Mouse (Mus musculus): Measurements from ENCODE around the gene Ceacam3. TPM values are rescaled to one million over a fixed set of nuclear protein-coding genes. Genes with fewer than 3 reads are reported as not detected.

Gene Ceacam3
- polyA plus RNA-seq (2017; shearing (Covaris generic)) = not detected

GRCm38 (mm10) chr7:17149931-17150330 is at the start of gene Ceacam3:
Gene Ceacam3 (plus strand): TSS chr7:17150282.

GRCm38 (mm10) chr7:17203177-17203576 is 53.1 kb downstream of the Ceacam3 start, which contains the start of gene Psg29:
Gene Psg29 (plus strand): TSS chr7:17203477.

Other genes with a start within 250 kb of the Ceacam3 start
- gene Ptgir, start 243.8 kb upstream of the Ceacam3 start, polyA plus RNA-seq (2017; shearing (Covaris generic)) = 7.3 TPM
- 73.4 TPM for gene Calm3, start 226.2 kb upstream of the Ceacam3 start, polyA plus RNA-seq (2017; shearing (Covaris generic))
- not detected for gene Pnmal2, start 205.6 kb upstream of the Ceacam3 start, polyA plus RNA-seq (2017; shearing (Covaris generic))
- not detected for gene Pnmal1, start 190.6 kb upstream of the Ceacam3 start, polyA plus RNA-seq (2017; shearing (Covaris generic))
- 4.1 TPM for gene Gm42372, start 167.2 kb upstream of the Ceacam3 start, polyA plus RNA-seq (2017; shearing (Covaris generic))
- 0.05 TPM for gene Ccdc8, start 157.6 kb upstream of the Ceacam3 start, polyA plus RNA-seq (2017; shearing (Covaris generic))
- 120 TPM for gene Ppp5c, start 122.4 kb upstream of the Ceacam3 start, polyA plus RNA-seq (2017; shearing (Covaris generic))
- gene Hif3a, start 87.9 kb upstream of the Ceacam3 start, polyA plus RNA-seq (2017; shearing (Covaris generic)) = 1.7 TPM
- gene Psg16, start 76.2 kb upstream of the Ceacam3 start, polyA plus RNA-seq (2017; shearing (Covaris generic)) = 0.81 TPM
- gene Psg29, start 53.2 kb downstream of the Ceacam3 start, polyA plus RNA-seq (2017; shearing (Covaris generic)) = not detected